ENCODE assay signal across 15 mouse cellular contexts in genomic region chr6:106503961-106504360, GRCm38 (mm10).
DNase-seq lines count a peak whose midpoint lies in the region; ATAC-seq and TF ChIP-seq lines count a peak whose summit lies in the region.
"Had no signal": no experiment of that assay in that cellular context is flagged by ENCODE, and none has a peak within 500 bp of the region (broad histone marks: within the 10 kb centered on the region; RNA-seq: fewer than 3 reads in every experiment).

No protein-coding gene starts in this region.

- H3K9ac ChIP-seq in midbrain, embryonic 11.5 days (ENCODE audit: low read length) = no peak overlapping the region
- H3K9ac ChIP-seq: embryonic facial prominence, embryonic 12.5 days; heart, embryonic 12.5 days; lung, embryonic 14.5 days had no signal

- intact Hi-C loops in left cerebral cortex, postnatal 14 days (cut with DNase I) = no loop called here
- intact Hi-C loops in gastrocnemius, adult 2 months (cut with DNase I) = no loop called here

- no peaks in the 10 kb centered on the region for H3K36me3 ChIP-seq in midbrain, embryonic 11.5 days (ENCODE audit: control insufficient read depth, insufficient read depth, low read length)
- H3K36me3 ChIP-seq in midbrain, embryonic 10.5 days = no peaks in the 10 kb centered on the region
- no peaks in the 10 kb centered on the region for H3K36me3 ChIP-seq in limb, embryonic 10.5 days
- H3K36me3 ChIP-seq: embryonic facial prominence, embryonic 12.5 days; heart, embryonic 12.5 days had no signal

- no peak overlapping the region for H3K4me2 ChIP-seq in midbrain, embryonic 11.5 days
- H3K4me2 ChIP-seq: embryonic facial prominence, embryonic 12.5 days; heart, embryonic 12.5 days; lung, embryonic 14.5 days had no signal

- no peak overlapping the region for H3K4me3 ChIP-seq in midbrain, embryonic 11.5 days (ENCODE audit: low read depth, low read length)
- no peak overlapping the region for H3K4me3 ChIP-seq in midbrain, embryonic 10.5 days
- H3K4me3 ChIP-seq in limb, embryonic 10.5 days = no peak overlapping the region
- H3K4me3 ChIP-seq in gastrocnemius, adult 2 months = no peak overlapping the region
- H3K4me3 ChIP-seq: embryonic facial prominence, embryonic 12.5 days; heart, embryonic 12.5 days had no signal

- peak; percentile 26 for DNase-seq in midbrain, embryonic 11.5 days (ENCODE audit: low spot score, missing footprints)
- DNase-seq in midbrain, embryonic 10.5 days (ENCODE audit: low spot score) = no peak
- DNase-seq in frontal cortex, adult 2 months (ENCODE audit: extremely low spot score in 1 of 2, low spot score in 1 of 2) = peak; percentile 50 to 79
- peak; percentile 48 to 55 for DNase-seq in left cerebral cortex, postnatal 14 days (ENCODE audit: low spot score in 2 of 2)
- DNase-seq in right cerebral cortex, postnatal 14 days = peak; percentile 5
- no peak for DNase-seq in adrenal gland, adult (ENCODE audit: inconsistent age in 2 of 2, low spot score in 1 of 2)
- no peak for DNase-seq in limb, embryonic 10.5 days (ENCODE audit: low spot score)
- DNase-seq in gastrocnemius, adult 2 months = no peak
- DNase-seq: cerebellum, postnatal 14 days; kidney, postnatal 14 days; lung, embryonic 14.5 days had no signal

- ATAC-seq in midbrain, embryonic 11.5 days (ENCODE audit: low FRiP score) = no peak
- ATAC-seq: intestine, postnatal 0 days had no signal

- WGBS in midbrain, embryonic 11.5 days = 84% methylated on average over 9 of the region's 9 CpGs
- WGBS in midbrain, embryonic 10.5 days = 85% methylated on average over 9 of the region's 9 CpGs
- 66% methylated on average over 9 of the region's 9 CpGs for WGBS in limb, embryonic 10.5 days

- H3K9me3 ChIP-seq in midbrain, embryonic 11.5 days (ENCODE audit: control insufficient read depth, low read length) = no peaks in the 10 kb centered on the region
- no peaks in the 10 kb centered on the region for H3K9me3 ChIP-seq in midbrain, embryonic 10.5 days (replicated peaks)
- no peaks in the 10 kb centered on the region for H3K9me3 ChIP-seq in limb, embryonic 10.5 days (replicated peaks)
- H3K9me3 ChIP-seq: embryonic facial prominence, embryonic 12.5 days; heart, embryonic 12.5 days had no signal

- no peaks in the 10 kb centered on the region for H3K27me3 ChIP-seq in midbrain, embryonic 11.5 days (ENCODE audit: control insufficient read depth, insufficient read depth, low read length)
- no peaks in the 10 kb centered on the region for H3K27me3 ChIP-seq in midbrain, embryonic 10.5 days (ENCODE audit: low read depth, poor library complexity, severe bottlenecking)
- no peaks in the 10 kb centered on the region for H3K27me3 ChIP-seq in limb, embryonic 10.5 days (ENCODE audit: low read depth, poor library complexity, severe bottlenecking)
- H3K27me3 ChIP-seq: embryonic facial prominence, embryonic 12.5 days; heart, embryonic 12.5 days had no signal

- H3K27ac ChIP-seq in midbrain, embryonic 11.5 days (ENCODE audit: low read depth, low read length) = no peak overlapping the region
- H3K27ac ChIP-seq in midbrain, embryonic 10.5 days (replicated peaks) = no peak overlapping the region
- no peak overlapping the region for H3K27ac ChIP-seq in limb, embryonic 10.5 days
- H3K27ac ChIP-seq in gastrocnemius, adult 2 months = no peak overlapping the region
- H3K27ac ChIP-seq: embryonic facial prominence, embryonic 12.5 days; stomach, postnatal 0 days had no signal

- TF ChIP-seq CTCF in gastrocnemius, adult 2 months (IDR thresholded peaks at IDR 0.05) = no peak

- H3K4me1 ChIP-seq in midbrain, embryonic 11.5 days (ENCODE audit: control insufficient read depth, insufficient read depth, low read length) = no peaks in the 10 kb centered on the region
- H3K4me1 ChIP-seq in midbrain, embryonic 10.5 days = no peaks in the 10 kb centered on the region
- no peaks in the 10 kb centered on the region; the same call in 1 of the 2 replicates for H3K4me1 ChIP-seq in limb, embryonic 10.5 days
- H3K4me1 ChIP-seq: embryonic facial prominence, embryonic 12.5 days had no signal

Comparison
In these comparisons a context has a peak if more than half of its experiments do, and no peak if none do; other contexts are left out.
1. DNase-seq: peak in midbrain, embryonic 11.5 days (single experiment), frontal cortex, adult 2 months (2 of 2), left cerebral cortex, postnatal 14 days (2 of 2) and right cerebral cortex, postnatal 14 days (single experiment); none in midbrain, embryonic 10.5 days (single experiment), adrenal gland, adult (0 of 2), limb, embryonic 10.5 days (single experiment) and gastrocnemius, adult 2 months (single experiment).